Mouse (Mus musculus): ENCODE results near the gene Naip5. TPM values are rescaled to one million over a fixed set of nuclear protein-coding genes. Genes with fewer than 3 reads are reported as not detected.

Naip5 gene
- polyA plus RNA-seq (2014; fragmentation: Illumina TruSeq; extraction: RNeasy Lipid Tissue Mini Kit (QIAGEN cat#74804); ENCODE audit: low replicate concordance): 158 TPM

GRCm38 (mm10) chr13:100246223-100246622 is at the start of gene Naip5:
Gene Naip5 (minus strand): TSS chr13:100246323.

GRCm38 (mm10) chr13:100201659-100202333 is 44.3 kb downstream of the Naip5 start, which contains the start of gene Naip2:
Gene Naip2 (minus strand): TSS chr13:100202092.

Other genes starting within 250 kb of the Naip5 start
- 35.4 TPM for gene Mccc2, start 230.7 kb downstream of the Naip5 start, polyA plus RNA-seq (2014; fragmentation: Illumina TruSeq; extraction: RNeasy Lipid Tissue Mini Kit (QIAGEN cat#74804); ENCODE audit: low replicate concordance)
- gene Bdp1, start 142.3 kb downstream of the Naip5 start, polyA plus RNA-seq (2014; fragmentation: Illumina TruSeq; extraction: RNeasy Lipid Tissue Mini Kit (QIAGEN cat#74804); ENCODE audit: low replicate concordance): 44.3 TPM
- gene Serf1, start 138.3 kb downstream of the Naip5 start, polyA plus RNA-seq (2014; fragmentation: Illumina TruSeq; extraction: RNeasy Lipid Tissue Mini Kit (QIAGEN cat#74804); ENCODE audit: low replicate concordance): 115 TPM
- 56.8 TPM for gene Smn1, start 121.5 kb downstream of the Naip5 start, polyA plus RNA-seq (2014; fragmentation: Illumina TruSeq; extraction: RNeasy Lipid Tissue Mini Kit (QIAGEN cat#74804); ENCODE audit: low replicate concordance)
- 64.9 TPM for gene Naip2, start 44.2 kb downstream of the Naip5 start, polyA plus RNA-seq (2014; fragmentation: Illumina TruSeq; extraction: RNeasy Lipid Tissue Mini Kit (QIAGEN cat#74804); ENCODE audit: low replicate concordance)
- gene Naip6, start 71.4 kb upstream of the Naip5 start, polyA plus RNA-seq (2014; fragmentation: Illumina TruSeq; extraction: RNeasy Lipid Tissue Mini Kit (QIAGEN cat#74804); ENCODE audit: low replicate concordance): 139 TPM
- 70.0 TPM for gene Naip1, start 206.5 kb upstream of the Naip5 start, polyA plus RNA-seq (2014; fragmentation: Illumina TruSeq; extraction: RNeasy Lipid Tissue Mini Kit (QIAGEN cat#74804); ENCODE audit: low replicate concordance)
- gene Gtf2h2, start 246.3 kb upstream of the Naip5 start, polyA plus RNA-seq (2014; fragmentation: Illumina TruSeq; extraction: RNeasy Lipid Tissue Mini Kit (QIAGEN cat#74804); ENCODE audit: low replicate concordance): 70.8 TPM